Mouse (Mus musculus): ENCODE measurements around the gene Sun2.

- TF ChIP-seq POLR2A (IDR thresholded peaks at IDR 0.05; ENCODE audit: low read depth, low read length) (no peak), CTCF (conservative IDR thresholded peaks at IDR 0.05; ENCODE audit: insufficient read depth, insufficient read length, low read depth, low read length) (no peak)
Measured at GRCm38 (mm10) chr15:79716710-79717109, 25.6 kb downstream of the Sun2 start.
